Mouse (Mus musculus): ENCODE measurements around the gene Ankef1. TPM values are rescaled to one million over a fixed set of nuclear protein-coding genes. Genes with fewer than 3 reads are reported as not detected.

The Ankef1 gene
- polyA plus RNA-seq, 1 experiment = not detected

GRCm38 (mm10) chr2:136598743-136599142 lies 97.0 kb downstream of the Ankef1 start:
- H3K79me2 ChIP-seq (ENCODE audit: control insufficient read depth, insufficient read depth) = no peaks in the 10 kb centered on the region
- H3K4me3 ChIP-seq (ENCODE audit: insufficient read depth, poor library complexity, severe bottlenecking) = no peak overlapping the region
- no peaks in the 10 kb centered on the region for H3K79me3 ChIP-seq (ENCODE audit: low read depth)
- TF ChIP-seq CEBPB (IDR thresholded peaks at IDR 0.05; ENCODE audit: low read depth) (no peak), MYOG (IDR thresholded peaks at IDR 0.05; ENCODE audit: control insufficient read depth, extremely low read depth, insufficient read length) (no peak), MAX (IDR thresholded peaks at IDR 0.05) (no peak), MYOD1 (IDR thresholded peaks at IDR 0.05; ENCODE audit: control insufficient read depth, insufficient read length, low read depth) (no peak), CTCF (IDR thresholded peaks at IDR 0.05; ENCODE audit: control insufficient read depth, insufficient read depth, insufficient read length) (no peak), USF1 (IDR thresholded peaks at IDR 0.05; ENCODE audit: low read depth) (no peak)
- H3ac ChIP-seq (ENCODE audit: control insufficient read depth, insufficient read length, low read depth) = no peak overlapping the region
- H3K27me3 ChIP-seq (ENCODE audit: control insufficient read depth, insufficient read depth, insufficient read length) = no peaks in the 10 kb centered on the region
- H3K36me3 ChIP-seq (ENCODE audit: control insufficient read depth, insufficient read depth) = no peaks in the 10 kb centered on the region

- Histone ChIP-seq H3ac (ENCODE audit: control insufficient read depth, insufficient read length, low read depth) (no peak overlapping the region), H3K36me3 (ENCODE audit: control insufficient read depth, insufficient read depth) (no peaks in the 10 kb centered on the region), H3K79me2 (ENCODE audit: control insufficient read depth, insufficient read depth) (no peaks in the 10 kb centered on the region), H3K79me3 (ENCODE audit: low read depth) (no peaks in the 10 kb centered on the region), H3K4me3 (ENCODE audit: insufficient read depth, poor library complexity, severe bottlenecking) (no peak overlapping the region), H3K27me3 (ENCODE audit: control insufficient read depth, insufficient read depth, insufficient read length) (no peaks in the 10 kb centered on the region)
- TF ChIP-seq MYOD1 (IDR thresholded peaks at IDR 0.05; ENCODE audit: control insufficient read depth, insufficient read length, low read depth) (no peak), USF1 (IDR thresholded peaks at IDR 0.05; ENCODE audit: low read depth) (no peak), CTCF (IDR thresholded peaks at IDR 0.05; ENCODE audit: control insufficient read depth, insufficient read depth, insufficient read length) (no peak)
These were observed 99.0 kb downstream of the Ankef1 start for GRCm38 (mm10) chr2:136600651-136601170.

- no peak overlapping the region for H3K4me3 ChIP-seq (ENCODE audit: insufficient read depth, poor library complexity, severe bottlenecking)
- H3ac ChIP-seq (ENCODE audit: control insufficient read depth, insufficient read length, low read depth) = no peak overlapping the region
- no peaks in the 10 kb centered on the region for H3K27me3 ChIP-seq (ENCODE audit: control insufficient read depth, insufficient read depth, insufficient read length)
- H3K36me3 ChIP-seq (ENCODE audit: control insufficient read depth, insufficient read depth) = no peaks in the 10 kb centered on the region
- no peaks in the 10 kb centered on the region for H3K79me2 ChIP-seq (ENCODE audit: control insufficient read depth, insufficient read depth)
- TF ChIP-seq MYOD1 (IDR thresholded peaks at IDR 0.05; ENCODE audit: control insufficient read depth, insufficient read length, low read depth) (no peak), MYOG (IDR thresholded peaks at IDR 0.05; ENCODE audit: control insufficient read depth, extremely low read depth, insufficient read length) (no peak), CTCF (IDR thresholded peaks at IDR 0.05; ENCODE audit: control insufficient read depth, insufficient read depth, insufficient read length) (no peak), CEBPB (IDR thresholded peaks at IDR 0.05; ENCODE audit: low read depth) (no peak), MAX (IDR thresholded peaks at IDR 0.05) (no peak)
- H3K79me3 ChIP-seq (ENCODE audit: low read depth) = no peaks in the 10 kb centered on the region
These were observed 99.5 kb downstream of the Ankef1 start for GRCm38 (mm10) chr2:136601206-136601605.

Other genes with a start within 250 kb of the Ankef1 start
- gene Pak7, start 113.9 kb upstream of the Ankef1 start, polyA plus RNA-seq (2012; fragmentation: generic; extraction: Trizol) = not detected
- not detected for gene Snap25, start 211.5 kb downstream of the Ankef1 start, polyA plus RNA-seq (2012; fragmentation: generic; extraction: Trizol)

Data from C2C12 (cell line).